Mouse (Mus musculus): Measurements from ENCODE around the gene Fbxw14. TPM values are rescaled to one million over a fixed set of nuclear protein-coding genes. Genes with fewer than 3 reads are reported as not detected.
"Not testable (repeated sequence)": the region's sequence is repeated elsewhere in the genome, so short reads cannot be mapped to it uniquely, and the experiment has no call there.

Fbxw14 gene
- polyA plus RNA-seq (2015; fragmentation: Nextera tagmentation; extraction: Ambion mirVana): not detected in 2 replicates

- not testable (repeated sequence) for H3K4me1 ChIP-seq; ATAC-seq (ENCODE audit: low FRiP score); H3K4me3 ChIP-seq (replicated peaks); H3K9me3 ChIP-seq (replicated peaks); H3K36me3 ChIP-seq; H3K27me3 ChIP-seq (replicated peaks); H3K9ac ChIP-seq (replicated peaks); H3K4me2 ChIP-seq; H3K27ac ChIP-seq (replicated peaks)
- WGBS: no CpG with 5 or more reads among the region's 1 CpGs
Observed at GRCm38 (mm10) chr9:109287576-109287975, at the start of gene Fbxw14. Gene Fbxw14 (minus strand): TSS chr9:109287676.

DNA sequence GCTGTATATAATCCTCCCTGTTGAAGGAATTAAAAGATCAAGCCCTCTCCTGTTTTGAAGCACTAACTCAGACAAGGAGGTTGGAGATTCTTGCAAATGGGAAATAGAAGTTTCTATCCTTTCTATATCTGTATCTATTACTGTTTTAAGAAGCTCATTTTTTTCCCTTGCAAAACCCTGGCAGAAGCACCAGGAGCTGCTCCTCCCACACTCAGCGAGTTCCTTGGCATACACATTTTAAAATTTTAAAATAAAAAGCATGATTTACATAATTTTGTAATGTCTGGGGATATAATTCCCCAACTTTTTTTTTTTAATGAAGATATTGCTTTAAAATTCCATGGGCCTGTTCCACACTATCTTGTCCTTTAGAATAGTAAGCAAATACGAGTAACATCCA is 24.4 kb downstream of the Fbxw14 start:
- H3K36me3 ChIP-seq: no peaks in the 10 kb centered on the region
- H3K4me3 ChIP-seq (replicated peaks): no peak overlapping the region
- no peak overlapping the region for H3K9ac ChIP-seq (replicated peaks)
- no peaks in the 10 kb centered on the region for H3K27me3 ChIP-seq (replicated peaks)
- WGBS: 65% methylated on average over 2 of the region's 2 CpGs
- no peak for ATAC-seq (ENCODE audit: low FRiP score)
- no peaks in the 10 kb centered on the region for H3K4me1 ChIP-seq
- H3K4me2 ChIP-seq: no peak overlapping the region
- H3K27ac ChIP-seq (replicated peaks): no peak overlapping the region
- H3K9me3 ChIP-seq (replicated peaks): no peaks in the 10 kb centered on the region

DNA sequence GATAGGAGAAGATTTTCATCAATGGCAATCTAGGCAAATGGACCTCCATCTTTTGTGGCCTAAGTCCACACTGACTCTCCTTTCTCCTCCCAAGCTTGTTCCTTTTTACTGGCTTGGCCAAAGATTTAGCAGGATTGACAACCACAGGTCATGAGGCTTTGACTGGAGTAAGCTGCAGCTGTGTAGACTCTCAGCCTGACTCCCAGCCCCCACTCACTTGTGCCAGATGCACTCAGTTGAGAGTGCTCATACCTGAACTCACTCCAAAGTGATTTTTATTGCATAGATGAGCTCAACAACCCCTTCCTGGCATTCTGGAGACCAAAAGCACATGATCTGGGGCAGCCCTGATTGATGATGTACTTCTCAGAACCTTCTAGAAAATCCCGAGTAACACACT is 52.8 kb downstream of the Fbxw14 start, which contains the start of gene Fbxw20:
Gene Fbxw20 (minus strand): TSS at position 101 of the 400 bp plus-strand sequence.
- Histone ChIP-seq H3K27ac (replicated peaks) (no peak within 1 kb of the TSS), H3K4me1 (no peaks in the 10 kb centered on the region), H3K36me3 (no peaks in the 10 kb centered on the region), H3K4me3 (replicated peaks) (no peak within 1 kb of the TSS), H3K27me3 (replicated peaks) (no peaks in the 10 kb centered on the region), H3K9ac (replicated peaks) (no peak within 1 kb of the TSS), H3K4me2 (no peak within 1 kb of the TSS), H3K9me3 (replicated peaks) (no peaks in the 10 kb centered on the region)
- 87% methylated on average over 1 of the region's 1 CpGs for WGBS
- ATAC-seq (ENCODE audit: low FRiP score): no peak

Other genes with a start within 250 kb of the Fbxw14 start
- gene Shisa5, start 249.1 kb downstream of the Fbxw14 start, polyA plus RNA-seq (2015; fragmentation: Nextera tagmentation; extraction: Ambion mirVana): 78.4 and 93.0 TPM in 2 replicates
- 13.9 and 15.6 TPM in 2 replicates for gene Trex1, start 227.9 kb downstream of the Fbxw14 start, polyA plus RNA-seq (2015; fragmentation: Nextera tagmentation; extraction: Ambion mirVana)
- gene Atrip, start 213.6 kb downstream of the Fbxw14 start, polyA plus RNA-seq (2015; fragmentation: Nextera tagmentation; extraction: Ambion mirVana): 32.8 TPM in 2 replicates
- 12.2 and 13.7 TPM in 2 replicates for gene Ccdc51, start 205.2 kb downstream of the Fbxw14 start, polyA plus RNA-seq (2015; fragmentation: Nextera tagmentation; extraction: Ambion mirVana)
- gene Tma7, start 205.1 kb downstream of the Fbxw14 start, polyA plus RNA-seq (2015; fragmentation: Nextera tagmentation; extraction: Ambion mirVana): 678 and 752 TPM in 2 replicates
- 11.6 and 13.7 TPM in 2 replicates for gene Plxnb1, start 192.3 kb downstream of the Fbxw14 start, polyA plus RNA-seq (2015; fragmentation: Nextera tagmentation; extraction: Ambion mirVana)
- gene Fbxw21, start 125.6 kb downstream of the Fbxw14 start, polyA plus RNA-seq (2015; fragmentation: Nextera tagmentation; extraction: Ambion mirVana): not detected in 2 replicates
- gene Fbxw13, start 91.7 kb downstream of the Fbxw14 start, polyA plus RNA-seq (2015; fragmentation: Nextera tagmentation; extraction: Ambion mirVana): not detected in 2 replicates
- gene Fbxw20, start 52.9 kb downstream of the Fbxw14 start, polyA plus RNA-seq (2015; fragmentation: Nextera tagmentation; extraction: Ambion mirVana): not detected in 2 replicates
- not detected in 2 replicates for gene Fbxw28, start 52.0 kb upstream of the Fbxw14 start, polyA plus RNA-seq (2015; fragmentation: Nextera tagmentation; extraction: Ambion mirVana)
- gene Fbxw22, start 116.6 kb upstream of the Fbxw14 start, polyA plus RNA-seq (2015; fragmentation: Nextera tagmentation; extraction: Ambion mirVana): not detected in 2 replicates
- not detected in 2 replicates for gene Fbxw16, start 161.5 kb upstream of the Fbxw14 start, polyA plus RNA-seq (2015; fragmentation: Nextera tagmentation; extraction: Ambion mirVana)
- not detected in 2 replicates for gene Fbxw19, start 208.2 kb upstream of the Fbxw14 start, polyA plus RNA-seq (2015; fragmentation: Nextera tagmentation; extraction: Ambion mirVana)

Measured in neural tube, embryonic 15.5 days (tissue).